In genomic region chr2:69232101-69232500, GRCm38 (mm10) we compare ENCODE assay signal across 20 mouse cellular contexts. TPM values are rescaled to one million over a fixed set of nuclear protein-coding genes. Genes with fewer than 3 reads are reported as not detected.
DNase-seq lines count a peak whose midpoint lies in the region; ATAC-seq lines count a peak whose summit lies in the region.
"Had no signal": no experiment of that assay in that cellular context is flagged by ENCODE, and none has a peak within 500 bp of the region (broad histone marks: within the 10 kb centered on the region; RNA-seq: fewer than 3 reads in every experiment).

No protein-coding gene starts in this region.

- peak; percentile 19 for DNase-seq in MEL-GATA-1-ER (ENCODE audit: extremely low read depth, low read depth)
- no peak for DNase-seq in c-Kit-positive CD71-positive TER-119-positive erythroid progenitor cells, embryonic 14.5 days (ENCODE audit: low spot score)
- DNase-seq in frontal cortex, postnatal 25 days (ENCODE audit: low spot score in 2 of 2) = no peak
- DNase-seq: adrenal gland, adult 2 months; adrenal gland, postnatal 10 days; adrenal gland, postnatal 25 days; B cell, adult 2 months; cerebellum, adult 11-12 months; cerebellum, adult 2 months; cerebellum, adult 9-10 months; cerebellum, postnatal 10 days; cerebellum, postnatal 25 days; embryo, embryonic 11 days had no signal

- peak; percentile 68 for ATAC-seq in granulocyte monocyte progenitor cell, adult 5-6 weeks (replicated peaks; ENCODE audit: poor library complexity, severe bottlenecking)
- peak; percentile 80 for ATAC-seq in megakaryocyte progenitor cell, adult 5-6 weeks (replicated peaks; ENCODE audit: poor library complexity)
- ATAC-seq: CD4-positive, CD25-positive, alpha-beta regulatory T cell, adult 4 months; forebrain, embryonic 14.5 days; forebrain, embryonic 16.5 days had no signal

RNA-seq across cellular contexts. Expression of gene G6pc2, which starts 21.2 kb away (rescaled TPM):
- not detected in 2 replicates for total RNA-seq in granulocyte monocyte progenitor cell, adult 5-6 weeks (2014; fragmentation: Nextera tagmentation)
- not detected in 2 replicates for total RNA-seq in granulocyte monocyte progenitor cell, adult 5-6 weeks (2017)
- total RNA-seq in megakaryocyte progenitor cell, adult 5-6 weeks (2015) = not detected in 2 replicates
- total RNA-seq in megakaryocyte progenitor cell, adult 5-6 weeks (2017) = not detected in 2 replicates
- total RNA-seq: adrenal gland, adult 2 months; adrenal gland, postnatal 10 days; adrenal gland, postnatal 25 days; CH12.LX; G1E had no signal

RNA-seq across cellular contexts. Expression of gene Spc25, which starts 26.1 kb away (rescaled TPM):
- total RNA-seq in granulocyte monocyte progenitor cell, adult 5-6 weeks (2014; fragmentation: Nextera tagmentation) = 21.8 and 58.1 TPM in 2 replicates
- 69.4 and 89.1 TPM in 2 replicates for total RNA-seq in granulocyte monocyte progenitor cell, adult 5-6 weeks (2017)
- 79.1 and 83.7 TPM in 2 replicates for total RNA-seq in megakaryocyte progenitor cell, adult 5-6 weeks (2015)
- total RNA-seq in megakaryocyte progenitor cell, adult 5-6 weeks (2017) = 98.5 and 109 TPM in 2 replicates
